Mouse (Mus musculus): ENCODE results near the gene Copz2.
"Not testable (repeated sequence)": the region's sequence is repeated elsewhere in the genome, so short reads cannot be mapped to it uniquely, and the experiment has no call there.

Gene Copz2

GRCm38 (mm10) chr11:96828881-96829280, 20.8 kb upstream of the Copz2 start:
- no peak for DNase-seq (ENCODE audit: low spot score in 2 of 2)

- DNase-seq (ENCODE audit: low spot score in 2 of 2): peak; percentile 56 to 72
These were observed 20.3 kb upstream of the Copz2 start for GRCm38 (mm10) chr11:96829403-96829812.

DNA sequence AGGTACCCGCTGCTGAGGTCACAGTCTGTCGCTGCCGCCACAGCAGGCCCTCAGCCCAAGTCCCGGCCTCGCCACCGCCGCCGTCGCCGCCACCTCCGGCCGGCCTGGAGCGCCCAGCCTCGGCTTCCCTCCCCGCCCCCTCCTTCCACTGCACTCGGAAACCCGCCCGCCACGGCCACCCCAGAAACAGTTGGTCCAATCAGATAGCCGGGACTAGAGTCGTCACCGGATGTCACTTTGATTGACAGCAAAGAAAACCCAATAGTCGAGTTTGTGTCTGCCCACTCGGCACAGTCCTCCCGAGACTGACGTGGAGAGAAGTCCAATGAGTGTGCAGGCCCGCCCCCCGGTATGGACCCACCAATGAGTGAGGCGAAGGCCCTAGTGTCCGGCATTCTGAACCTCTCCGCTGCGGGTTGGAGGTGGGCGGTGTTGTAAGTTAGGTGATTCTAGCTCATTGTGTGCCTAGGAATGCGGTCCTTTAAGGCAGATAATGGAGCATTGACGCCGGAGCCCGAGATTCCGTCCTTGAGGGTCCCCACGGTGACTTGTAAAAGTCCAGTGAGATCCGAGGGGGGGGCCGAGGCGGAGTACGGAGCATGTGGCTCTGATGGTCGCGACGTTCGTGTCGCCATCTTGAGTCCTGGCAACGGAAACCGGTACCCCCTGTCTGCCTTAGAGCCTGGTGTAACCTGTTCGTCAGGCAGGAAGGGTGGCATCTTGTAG, 19.7 kb upstream of the Copz2 start, which contains the start of gene Nfe2l1:
Nfe2l1 (minus strand) TSS at position 156 of the 726 bp plus-strand sequence.
- peak; percentile 85 to 96 for DNase-seq (ENCODE audit: low spot score in 2 of 2)

DNA sequence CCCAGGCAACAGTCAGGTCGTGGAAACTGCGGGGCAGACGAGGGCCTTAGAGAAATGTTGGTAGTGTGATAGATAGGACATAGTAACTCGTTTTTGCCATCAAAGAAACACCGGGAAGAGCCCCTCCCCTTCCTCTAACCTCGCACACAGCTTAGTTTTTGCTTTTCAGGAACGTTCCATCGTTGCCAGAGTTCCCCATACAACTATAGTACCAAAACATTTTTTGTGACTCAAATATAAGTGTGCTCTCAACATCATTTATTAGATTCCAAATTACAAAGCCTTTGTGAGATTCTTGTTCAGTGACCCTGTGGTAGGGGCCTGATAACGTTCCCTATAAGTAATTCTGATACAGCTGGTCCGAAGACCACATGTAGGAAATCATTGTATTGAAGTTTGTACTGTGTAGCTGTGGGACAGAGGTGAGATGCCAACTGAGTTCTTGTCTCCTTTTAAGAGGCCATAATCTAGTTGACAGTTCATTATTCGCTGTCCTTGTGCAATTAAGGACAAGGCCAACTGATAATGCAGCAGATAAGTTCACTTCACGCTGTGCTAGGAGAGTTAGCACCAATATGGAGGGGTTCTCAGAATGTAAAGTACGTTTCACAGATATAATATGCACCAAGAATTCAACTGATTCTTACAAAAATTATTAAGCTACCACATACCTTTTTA, 19.0 kb upstream of the Copz2 start:
- no peak for DNase-seq (ENCODE audit: low spot score in 2 of 2)

- no peak for DNase-seq (ENCODE audit: low spot score in 2 of 2)
These were observed 18.2 kb upstream of the Copz2 start for GRCm38 (mm10) chr11:96831516-96831915.

DNA sequence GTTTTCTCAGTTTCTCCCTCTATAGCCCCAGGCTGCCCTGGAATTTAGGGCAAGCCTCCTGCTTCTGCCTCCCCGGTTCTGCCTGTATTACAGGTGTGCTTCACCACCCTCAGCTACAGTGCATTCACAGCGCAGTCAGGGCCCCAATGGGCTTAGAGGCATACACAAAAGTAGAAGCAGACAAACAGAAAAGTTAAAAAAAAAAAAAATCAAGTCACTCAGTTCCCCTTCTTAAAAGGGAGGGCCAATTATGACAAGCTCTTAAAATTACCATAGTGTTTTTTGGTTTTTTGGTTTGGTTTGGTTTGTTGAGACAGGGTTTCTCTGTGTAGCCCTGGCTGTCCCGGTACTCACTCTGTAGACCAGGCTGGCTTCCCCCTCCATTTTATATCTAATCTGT, 17.1 kb upstream of the Copz2 start:
- DNase-seq (ENCODE audit: low spot score in 2 of 2): no peak

GRCm38 (mm10) chr11:96832973-96833372, 16.7 kb upstream of the Copz2 start:
- DNase-seq (ENCODE audit: low spot score in 2 of 2): no peak

DNA sequence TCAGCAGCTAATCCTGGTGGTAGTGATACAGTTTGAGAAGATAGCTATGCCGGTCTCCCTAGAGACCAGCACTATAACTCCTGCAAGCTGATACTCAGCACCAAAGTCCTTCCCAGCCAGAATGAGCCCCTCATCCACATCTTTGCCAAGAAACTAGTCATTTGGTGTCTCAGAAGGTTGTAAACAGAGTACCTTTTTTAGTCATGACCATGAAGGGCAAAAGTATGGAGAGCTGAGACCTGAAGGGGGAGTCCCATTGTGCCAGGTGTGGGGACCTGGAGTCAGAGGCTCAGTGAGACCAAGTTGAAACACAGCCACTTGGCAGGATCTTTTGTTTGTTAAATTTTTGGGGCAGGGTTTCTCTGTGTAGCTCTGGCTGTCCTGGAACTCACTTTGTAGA, 15.5 kb upstream of the Copz2 start:
- DNase-seq (ENCODE audit: low spot score in 2 of 2): no peak

GRCm38 (mm10) chr11:96837298-96837697, 12.4 kb upstream of the Copz2 start:
- no peak for DNase-seq (ENCODE audit: low spot score in 2 of 2)

GRCm38 (mm10) chr11:96838341-96838740, 11.3 kb upstream of the Copz2 start:
- DNase-seq (ENCODE audit: low spot score in 2 of 2): no peak

DNA sequence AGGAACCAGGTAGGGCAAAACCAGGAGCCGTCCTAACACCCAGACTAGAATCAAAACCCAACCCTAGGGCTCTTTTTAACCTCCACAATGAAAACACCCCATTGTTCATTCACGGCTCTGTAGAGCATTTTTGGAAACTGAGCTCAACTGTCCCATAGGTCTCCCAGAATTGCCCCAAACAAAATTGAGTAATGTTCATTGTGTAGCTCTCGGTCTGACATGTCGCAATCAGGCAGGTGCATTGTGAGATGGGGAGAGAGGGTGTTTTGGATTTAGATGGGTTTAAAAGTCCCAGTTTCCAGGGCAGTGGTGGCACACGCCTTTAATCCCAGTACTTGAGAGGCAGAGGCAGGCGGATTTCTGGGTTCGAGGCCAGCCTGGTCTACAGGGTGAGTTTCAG, 10.2 kb upstream of the Copz2 start:
- no peak for DNase-seq (ENCODE audit: low spot score in 2 of 2)

DNA sequence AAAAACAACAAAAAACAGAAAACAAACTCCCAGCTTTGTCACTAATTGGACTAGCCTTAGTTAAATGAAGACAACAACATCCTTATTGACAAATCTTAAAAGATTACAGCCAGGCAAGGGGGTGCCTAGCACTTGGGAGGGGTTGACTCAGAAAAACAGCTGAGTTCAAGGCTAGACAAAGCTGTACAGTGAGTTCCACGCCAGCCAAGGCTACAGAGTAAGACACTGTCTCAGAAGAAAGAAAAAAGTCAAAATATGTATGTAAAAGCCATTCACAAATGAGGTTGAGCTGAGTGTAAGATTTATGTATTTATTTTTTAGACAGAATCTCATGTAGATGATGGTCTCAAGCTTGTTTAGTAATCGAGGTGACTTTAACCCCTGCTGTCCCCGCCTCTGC, 9.8 kb upstream of the Copz2 start:
- DNase-seq (ENCODE audit: low spot score in 2 of 2): no peak

DNA sequence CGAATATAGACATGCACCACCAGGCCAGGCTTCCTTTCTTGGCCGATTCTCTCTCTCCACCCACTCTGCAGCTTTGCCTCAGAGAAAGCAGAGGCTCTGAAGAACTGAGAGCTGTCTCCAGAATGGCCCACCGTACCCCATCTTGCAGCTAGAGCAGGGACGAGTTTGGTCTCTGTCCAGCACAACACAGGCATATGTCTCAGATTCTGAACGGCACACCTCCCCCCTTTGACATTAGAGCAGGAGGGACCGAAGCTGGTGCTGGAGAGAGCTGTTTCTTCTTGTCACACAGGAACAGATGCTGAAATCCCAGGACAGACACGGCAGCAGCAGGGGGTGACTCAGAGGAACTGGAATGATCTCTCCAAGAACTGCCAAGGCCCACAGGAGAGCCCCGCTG, 9.4 kb upstream of the Copz2 start:
- no peak for DNase-seq (ENCODE audit: low spot score in 2 of 2)

DNA sequence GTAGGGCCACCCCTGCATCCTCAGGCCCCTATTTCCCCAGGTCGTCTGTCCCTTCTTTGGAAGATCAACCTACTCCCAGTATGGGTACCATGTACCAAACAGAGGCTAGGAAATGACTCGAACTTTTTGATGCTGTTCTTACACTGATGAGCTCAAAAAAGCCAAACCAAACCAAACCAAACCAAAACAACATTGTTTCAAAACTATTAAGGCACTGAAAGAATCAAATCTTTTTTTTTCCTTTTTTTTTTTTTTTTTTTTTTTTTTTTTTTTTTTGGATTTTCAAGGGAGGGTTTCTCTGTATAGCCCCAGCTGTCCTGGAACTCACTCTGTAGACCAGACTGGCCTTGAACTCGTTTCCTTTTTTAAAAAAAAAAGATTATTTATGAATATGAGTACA, 6.0 kb upstream of the Copz2 start:
- DNase-seq (ENCODE audit: low spot score in 2 of 2): no peak

- DNase-seq (ENCODE audit: low spot score in 2 of 2): no peak
These were observed 2.4 kb upstream of the Copz2 start for GRCm38 (mm10) chr11:96847240-96847639.

DNA sequence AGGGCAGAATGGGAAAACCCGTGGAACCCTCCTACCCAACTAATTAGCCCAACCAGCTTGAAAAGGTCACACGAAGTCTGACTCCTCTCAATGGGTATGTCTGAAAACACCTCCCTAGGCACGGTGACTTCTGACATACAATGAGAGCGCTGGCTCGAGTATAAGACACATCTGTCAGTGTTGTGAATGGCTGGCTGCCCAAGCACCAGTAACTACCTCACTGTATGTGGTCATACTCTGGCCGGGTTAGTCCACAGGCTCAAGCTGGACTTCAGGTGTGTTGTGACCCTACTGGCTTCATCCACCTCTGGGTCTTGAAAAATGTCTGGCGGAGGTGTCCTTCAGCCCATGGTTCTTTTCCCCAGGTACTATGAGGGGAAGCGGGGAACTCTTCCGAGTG, 976 bp upstream of the Copz2 start:
- no peak for DNase-seq (ENCODE audit: low spot score in 2 of 2)

GRCm38 (mm10) chr11:96849145-96849544, 525 bp upstream of the Copz2 start:
- DNase-seq (ENCODE audit: low spot score in 2 of 2): not testable (repeated sequence)

DNA sequence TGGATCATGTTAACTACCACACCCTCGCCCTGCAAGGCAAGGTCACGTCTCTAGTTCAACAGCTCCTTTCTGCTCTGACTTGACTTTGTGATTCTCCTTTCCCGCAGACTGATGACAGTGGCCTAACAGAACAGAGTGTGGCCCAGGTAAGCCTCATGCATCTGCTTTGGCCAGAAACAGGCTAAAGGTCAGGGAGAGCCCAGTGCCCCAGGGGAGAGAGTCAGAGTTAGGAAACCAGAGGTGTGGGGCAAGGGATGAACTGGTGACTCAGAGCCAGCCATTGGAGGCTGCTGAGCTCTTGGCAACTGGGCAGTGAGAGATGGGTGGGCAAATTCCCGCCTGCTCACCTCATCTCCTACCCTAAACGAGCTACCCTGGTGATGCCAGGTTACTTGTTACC, 7.8 kb downstream of the Copz2 start:
- DNase-seq (ENCODE audit: low spot score in 2 of 2): no peak

GRCm38 (mm10) chr11:96859635-96860034, 10.0 kb downstream of the Copz2 start:
- DNase-seq (ENCODE audit: low spot score in 2 of 2): no peak

DNA sequence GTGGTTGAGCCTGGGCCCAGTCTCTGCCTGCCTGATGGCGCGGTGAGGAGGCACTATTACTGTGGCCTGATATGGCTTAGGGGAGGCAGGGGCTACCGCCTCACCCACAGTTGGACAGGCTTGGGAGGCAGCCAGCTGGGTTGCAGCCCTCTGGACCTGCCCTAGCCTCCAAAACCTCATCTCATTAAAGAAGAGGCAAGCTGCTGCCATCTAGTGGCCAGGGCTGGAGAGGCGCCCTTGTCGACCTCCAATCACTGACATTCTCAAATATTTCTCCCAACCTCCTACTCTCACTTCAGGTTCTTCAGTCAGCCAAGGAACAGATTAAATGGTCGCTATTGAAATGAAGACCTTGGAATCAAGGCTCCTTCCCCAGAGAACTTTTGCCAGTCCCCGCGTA, 10.9 kb downstream of the Copz2 start:
- peak; percentile 76 to 91 for DNase-seq (ENCODE audit: low spot score in 2 of 2)

- no peak for DNase-seq (ENCODE audit: low spot score in 2 of 2)
These were observed 11.8 kb downstream of the Copz2 start for GRCm38 (mm10) chr11:96861446-96861845.

DNA sequence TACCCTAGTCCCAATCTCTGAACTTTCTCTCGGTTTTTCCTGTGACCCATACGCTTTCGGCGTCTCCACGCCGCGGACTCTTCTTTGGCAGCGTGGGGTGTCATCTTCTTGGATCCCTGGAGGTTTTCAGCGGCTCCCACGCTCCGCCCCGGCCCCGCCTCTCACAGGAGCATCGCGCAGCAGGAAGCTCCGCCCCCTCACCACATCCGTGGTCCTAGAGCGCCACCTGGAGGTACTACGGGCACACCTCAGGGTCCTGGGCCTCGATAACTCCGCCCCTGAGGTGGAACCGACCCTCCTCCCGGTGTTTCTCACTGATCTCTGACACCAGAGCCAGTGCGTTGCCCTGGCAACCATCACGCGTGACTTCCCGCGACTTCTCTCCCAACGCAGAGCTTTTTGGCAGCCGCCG, 12.2 kb downstream of the Copz2 start:
- peak; percentile 96 to 98 for DNase-seq (ENCODE audit: low spot score in 2 of 2)

- no peak for DNase-seq (ENCODE audit: low spot score in 2 of 2)
These were observed 12.9 kb downstream of the Copz2 start for GRCm38 (mm10) chr11:96862534-96862933.
